Mouse (Mus musculus): ENCODE measurements around the gene Notum. TPM values are rescaled to one million over a fixed set of nuclear protein-coding genes. Genes with fewer than 3 reads are reported as not detected.

Notum gene
- polyA plus RNA-seq, 1 experiment from 2014 or later = 14.0 TPM

DNA sequence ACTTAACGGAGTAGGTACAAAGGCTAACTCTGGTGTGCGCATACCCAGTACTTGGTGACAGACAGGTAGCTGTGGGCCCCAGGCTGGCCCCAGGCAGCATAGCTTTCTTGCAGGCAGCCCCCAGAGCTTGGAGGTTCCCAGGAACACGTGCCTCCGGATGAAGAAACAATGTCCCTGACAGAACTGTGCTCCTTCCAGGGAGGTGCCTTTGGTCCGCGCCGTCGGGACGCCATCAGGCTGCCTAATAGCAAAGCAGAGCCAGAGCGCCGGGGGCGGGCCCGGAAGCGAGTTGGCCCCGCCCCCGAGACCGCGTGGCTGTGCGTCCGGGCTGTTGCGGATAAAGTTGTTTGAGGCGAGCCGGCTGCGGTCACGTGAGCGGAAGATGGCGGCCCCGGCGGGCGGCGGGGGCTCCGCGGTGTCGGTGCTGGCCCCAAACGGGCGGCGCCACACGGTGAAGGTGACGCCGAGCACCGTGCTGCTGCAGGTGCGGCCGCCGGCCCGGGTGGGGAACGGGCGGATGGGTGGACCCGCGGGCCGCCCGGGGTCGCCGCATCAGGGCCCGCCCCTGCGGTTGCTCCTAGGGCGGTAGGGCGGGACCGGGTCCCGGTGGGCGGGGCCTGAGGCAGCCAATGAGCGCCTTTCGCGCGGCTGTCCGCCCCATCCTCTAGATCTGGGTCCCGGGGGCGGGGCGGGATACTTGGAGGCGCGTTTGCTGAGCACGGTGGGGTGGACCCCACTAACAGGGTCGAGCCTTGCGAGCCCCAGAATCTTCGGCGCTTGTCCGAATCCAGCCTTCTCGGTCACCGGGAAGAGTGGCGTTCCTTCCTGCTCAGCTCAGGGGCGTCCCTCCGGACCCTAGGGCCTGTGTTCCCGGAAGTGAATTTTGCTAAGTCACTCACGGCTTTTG lies 12.0 kb upstream of the Notum start, which contains the start of gene Aspscr1:
Aspscr1 (plus strand) TSS at position 287 of the 907 bp plus-strand sequence.
- H3K36me3 ChIP-seq (ENCODE audit: control insufficient read depth, insufficient read depth, low read length) = peaks cover 2% of the 10 kb centered on the region
- peak within 1 kb of the TSS; percentile 64 for H3K9ac ChIP-seq (replicated peaks; ENCODE audit: low read depth, low read length)
- H3K9me3 ChIP-seq (ENCODE audit: control insufficient read depth, low read depth, low read length) = no peaks in the 10 kb centered on the region
- H3K4me3 ChIP-seq (ENCODE audit: low read depth, low read length) = peak within 1 kb of the TSS; percentile 73
- WGBS = under 1% methylated on average over 78 of the region's 83 CpGs
- H3K4me2 ChIP-seq (replicated peaks; ENCODE audit: low read depth, low read length) = peak within 1 kb of the TSS; percentile 90
- ATAC-seq (ENCODE audit: insufficient number of reproducible peaks, insufficient read depth, low FRiP score, low read depth) = peak; percentile 97
- no peaks in the 10 kb centered on the region for H3K27me3 ChIP-seq (ENCODE audit: control insufficient read depth, insufficient read depth, low read length)
- 0 out of 2 replicates have a peak, but pooled peaks cover 4% of the 10 kb centered on the region for H3K4me1 ChIP-seq (ENCODE audit: control insufficient read depth, insufficient read depth, low read length)
- peak within 1 kb of the TSS; percentile 76 for H3K27ac ChIP-seq (ENCODE audit: low read length)

DNA sequence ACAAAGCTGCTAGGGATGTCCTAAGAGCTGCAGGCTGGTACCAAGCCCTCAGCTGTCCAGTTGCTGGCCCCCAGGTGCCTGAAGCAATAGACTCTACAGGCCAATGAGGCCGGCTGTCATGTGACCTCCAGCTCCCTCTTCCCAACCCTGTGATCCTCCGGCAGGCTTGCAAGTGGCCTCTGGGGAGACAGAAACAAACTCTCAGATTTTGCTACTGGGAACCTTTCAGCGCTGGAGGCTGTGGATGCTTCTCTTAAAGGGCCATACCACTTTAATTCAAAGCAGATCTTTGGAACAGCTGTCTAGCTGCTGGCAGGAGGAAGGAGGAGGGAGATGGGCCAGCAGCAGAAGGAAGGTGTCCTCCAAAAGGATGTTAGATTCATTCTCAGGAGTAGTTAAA lies 5.6 kb upstream of the Notum start:
- H3K4me3 ChIP-seq (ENCODE audit: low read depth, low read length) = no peak overlapping the region
- H3K4me1 ChIP-seq (ENCODE audit: control insufficient read depth, insufficient read depth, low read length) = no peaks in the 10 kb centered on the region
- no peaks in the 10 kb centered on the region for H3K9me3 ChIP-seq (ENCODE audit: control insufficient read depth, low read depth, low read length)
- no peak for ATAC-seq (ENCODE audit: insufficient number of reproducible peaks, insufficient read depth, low FRiP score, low read depth)
- H3K36me3 ChIP-seq (ENCODE audit: control insufficient read depth, insufficient read depth, low read length) = no peaks in the 10 kb centered on the region
- peaks cover 11% of the 10 kb centered on the region; the same call in 1 of the 2 replicates for H3K27me3 ChIP-seq (ENCODE audit: control insufficient read depth, insufficient read depth, low read length)
- H3K9ac ChIP-seq (replicated peaks; ENCODE audit: low read depth, low read length) = no peak overlapping the region
- 8% methylated on average over 3 of the region's 3 CpGs for WGBS
- H3K27ac ChIP-seq (ENCODE audit: low read length) = no peak overlapping the region
- H3K4me2 ChIP-seq (replicated peaks; ENCODE audit: low read depth, low read length) = no peak overlapping the region

- no peak overlapping the region for H3K9ac ChIP-seq (replicated peaks; ENCODE audit: low read depth, low read length)
- H3K4me2 ChIP-seq (replicated peaks; ENCODE audit: low read depth, low read length) = no peak overlapping the region
- no peaks in the 10 kb centered on the region for H3K9me3 ChIP-seq (ENCODE audit: control insufficient read depth, low read depth, low read length)
- H3K4me1 ChIP-seq (ENCODE audit: control insufficient read depth, insufficient read depth, low read length) = 0 out of 2 replicates have a peak, but pooled peaks cover 1% of the 10 kb centered on the region
- peaks cover 22% of the 10 kb centered on the region for H3K27me3 ChIP-seq (ENCODE audit: control insufficient read depth, insufficient read depth, low read length)
- no peak overlapping the region for H3K27ac ChIP-seq (ENCODE audit: low read length)
- no peaks in the 10 kb centered on the region for H3K36me3 ChIP-seq (ENCODE audit: control insufficient read depth, insufficient read depth, low read length)
- H3K4me3 ChIP-seq (ENCODE audit: low read depth, low read length) = no peak overlapping the region
- ATAC-seq (ENCODE audit: insufficient number of reproducible peaks, insufficient read depth, low FRiP score, low read depth) = peak; percentile 44; the same call in 1 of the 2 replicates
- 63% methylated on average over 3 of the region's 3 CpGs for WGBS
Observed at GRCm38 (mm10) chr11:120665406-120665805, 4.4 kb upstream of the Notum start.

DNA sequence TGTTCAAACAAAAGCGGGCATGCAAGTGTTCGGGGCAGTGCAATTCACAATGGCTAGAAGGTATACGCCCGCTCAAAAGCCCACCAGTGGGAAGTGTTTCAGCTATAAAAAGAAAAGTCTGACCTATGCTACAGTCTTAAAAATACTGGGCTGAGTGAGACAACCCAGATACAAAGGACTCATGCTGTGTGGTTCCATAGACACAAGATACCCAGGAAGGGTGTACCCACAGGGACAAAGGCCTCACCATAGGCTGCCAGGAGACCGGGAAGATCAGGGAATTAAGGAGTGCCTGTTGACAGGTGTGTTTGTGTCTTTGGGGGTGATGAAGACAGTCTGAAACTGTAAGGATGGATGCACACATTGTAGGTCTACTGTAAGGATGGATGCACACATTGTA lies 2.7 kb upstream of the Notum start:
- WGBS = 82% methylated on average over 5 of the region's 5 CpGs
- Histone ChIP-seq H3K4me3 (ENCODE audit: low read depth, low read length) (no peak overlapping the region), H3K27me3 (ENCODE audit: control insufficient read depth, insufficient read depth, low read length) (peaks cover 38% of the 10 kb centered on the region)

DNA sequence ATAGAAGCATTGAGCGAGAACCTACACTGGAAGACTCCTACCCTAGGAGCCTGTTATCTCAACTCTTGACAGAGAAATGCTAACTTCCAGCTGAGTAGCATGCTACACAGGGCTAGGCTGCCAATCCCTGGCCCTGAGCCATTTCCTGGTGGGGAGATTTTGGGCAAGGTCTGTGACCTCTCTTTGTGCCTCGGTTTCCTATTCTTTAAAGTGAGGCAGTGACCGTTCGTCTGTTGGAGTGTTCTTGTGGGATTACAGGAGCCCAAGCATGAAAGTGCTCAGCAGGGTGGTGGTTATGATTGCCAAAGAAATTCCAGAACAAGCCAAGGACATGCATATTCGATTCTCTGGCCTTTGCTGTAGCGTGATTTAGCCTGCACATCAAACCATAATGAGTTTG lies 1.8 kb upstream of the Notum start:
- Histone ChIP-seq H3K4me3 (ENCODE audit: low read depth, low read length) (no peak overlapping the region), H3K4me2 (replicated peaks; ENCODE audit: low read depth, low read length) (no peak overlapping the region), H3K27ac (ENCODE audit: low read length) (no peak overlapping the region), H3K9ac (replicated peaks; ENCODE audit: low read depth, low read length) (no peak overlapping the region), H3K27me3 (ENCODE audit: control insufficient read depth, insufficient read depth, low read length) (peaks cover 44% of the 10 kb centered on the region), H3K9me3 (ENCODE audit: control insufficient read depth, low read depth, low read length) (no peaks in the 10 kb centered on the region), H3K4me1 (ENCODE audit: control insufficient read depth, insufficient read depth, low read length) (0 out of 2 replicates have a peak, but pooled peaks cover 6% of the 10 kb centered on the region), H3K36me3 (ENCODE audit: control insufficient read depth, insufficient read depth, low read length) (no peaks in the 10 kb centered on the region)
- no peak for ATAC-seq (ENCODE audit: insufficient number of reproducible peaks, insufficient read depth, low FRiP score, low read depth)
- 72% methylated on average over 6 of the region's 6 CpGs for WGBS

More for the DNA sequence above, 2.7 kb upstream of the Notum start:
- Histone ChIP-seq H3K4me2 (replicated peaks; ENCODE audit: low read depth, low read length) (no peak overlapping the region), H3K36me3 (ENCODE audit: control insufficient read depth, insufficient read depth, low read length) (no peaks in the 10 kb centered on the region), H3K4me1 (ENCODE audit: control insufficient read depth, insufficient read depth, low read length) (0 out of 2 replicates have a peak, but pooled peaks cover 6% of the 10 kb centered on the region), H3K27ac (ENCODE audit: low read length) (no peak overlapping the region), H3K9ac (replicated peaks; ENCODE audit: low read depth, low read length) (no peak overlapping the region), H3K9me3 (ENCODE audit: control insufficient read depth, low read depth, low read length) (no peaks in the 10 kb centered on the region)
- ATAC-seq (ENCODE audit: insufficient number of reproducible peaks, insufficient read depth, low FRiP score, low read depth) = no peak

DNA sequence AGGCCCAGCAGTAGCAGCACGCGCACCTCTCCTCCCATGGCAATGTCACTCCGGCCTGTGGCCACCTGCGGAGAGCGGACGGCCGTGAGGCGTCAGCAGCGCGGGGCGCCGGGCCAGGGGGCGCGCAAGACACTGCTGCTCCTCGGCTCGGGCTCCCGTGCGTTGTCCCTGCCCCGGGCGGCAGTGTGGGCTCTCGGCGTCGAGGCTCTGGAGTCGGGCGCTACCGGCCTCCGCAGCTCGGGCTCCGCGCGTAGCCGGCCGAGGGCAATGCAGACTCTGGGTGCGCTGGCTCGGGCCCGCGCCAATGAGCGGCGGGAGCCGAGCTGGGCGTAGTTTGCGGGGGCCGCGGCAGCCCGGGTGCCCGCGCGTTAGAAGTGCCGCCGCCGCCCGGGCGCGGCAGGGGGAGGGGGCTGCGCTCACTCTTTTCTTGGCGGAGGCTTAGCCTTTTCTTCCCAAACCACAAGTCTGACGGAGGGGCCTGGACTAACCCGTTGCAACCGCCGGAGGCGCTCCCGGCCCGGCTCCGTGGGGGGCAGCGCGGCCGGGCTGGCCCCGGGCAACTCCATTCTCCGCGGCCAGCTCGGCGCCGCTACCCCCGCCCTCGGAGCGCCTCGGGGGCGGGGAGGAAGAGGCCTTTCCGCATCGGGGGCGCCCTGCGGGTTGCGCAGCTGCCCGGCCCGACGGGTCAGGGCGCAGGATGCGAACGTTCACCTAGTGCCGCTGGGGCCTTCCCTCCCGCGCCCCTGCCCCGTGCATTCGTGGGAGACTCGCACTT lies 487 bp downstream of the Notum start:
- Histone ChIP-seq H3K4me2 (replicated peaks; ENCODE audit: low read depth, low read length) (peak overlapping the region; percentile 51), H3K27me3 (ENCODE audit: control insufficient read depth, insufficient read depth, low read length) (peaks cover 44% of the 10 kb centered on the region), H3K27ac (ENCODE audit: low read length) (no peak overlapping the region), H3K36me3 (ENCODE audit: control insufficient read depth, insufficient read depth, low read length) (no peaks in the 10 kb centered on the region), H3K4me1 (ENCODE audit: control insufficient read depth, insufficient read depth, low read length) (0 out of 2 replicates have a peak, but pooled peaks cover 6% of the 10 kb centered on the region), H3K4me3 (ENCODE audit: low read depth, low read length) (peak overlapping the region; percentile 41), H3K9ac (replicated peaks; ENCODE audit: low read depth, low read length) (peak overlapping the region; percentile 33; the same call in 1 of the 2 replicates), H3K9me3 (ENCODE audit: control insufficient read depth, low read depth, low read length) (no peaks in the 10 kb centered on the region)
- under 1% methylated on average over 82 of the region's 95 CpGs for WGBS
- peak; percentile 53 for ATAC-seq (ENCODE audit: insufficient number of reproducible peaks, insufficient read depth, low FRiP score, low read depth)

DNA sequence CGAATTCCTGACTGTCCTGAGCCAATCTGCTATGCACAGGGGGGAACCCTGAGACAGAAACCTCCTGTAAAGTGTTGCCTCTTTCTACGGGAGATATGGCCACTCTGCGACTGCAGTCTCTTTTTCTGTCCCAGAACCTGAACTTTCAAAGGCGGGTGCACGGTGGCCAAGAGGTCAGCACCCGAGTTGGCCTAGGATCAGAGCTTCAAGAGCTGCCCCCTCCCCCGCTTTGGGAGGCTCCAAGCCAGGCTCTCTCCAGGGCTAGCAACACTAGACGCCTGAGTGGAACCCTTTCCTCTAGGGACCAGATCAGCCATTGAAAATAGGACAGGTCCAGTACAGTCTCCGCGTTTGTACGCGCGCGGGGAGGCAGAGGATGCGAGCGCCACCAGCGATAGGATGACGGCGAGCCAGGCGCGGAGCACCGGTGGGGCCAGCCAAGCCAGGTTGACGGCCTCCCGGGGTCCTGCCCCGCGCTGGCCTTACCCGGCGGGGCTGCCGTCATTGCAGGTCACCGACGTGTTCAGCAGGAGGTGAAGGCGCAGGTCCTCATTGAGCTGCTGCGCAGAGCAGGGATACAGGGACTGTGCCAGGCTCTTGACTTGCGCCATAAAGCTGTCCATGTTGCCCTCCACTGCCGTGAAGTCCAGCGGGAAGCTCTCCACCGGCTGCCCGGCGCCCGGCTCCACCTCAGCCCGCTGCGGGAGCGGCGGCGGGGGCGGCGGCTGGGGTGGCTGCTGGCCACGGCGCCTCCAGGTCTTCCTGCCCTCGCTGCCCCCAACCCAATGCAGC lies 1.3 kb downstream of the Notum start:
- H3K4me2 ChIP-seq (replicated peaks; ENCODE audit: low read depth, low read length) = peak overlapping the region; percentile 51
- no peaks in the 10 kb centered on the region for H3K36me3 ChIP-seq (ENCODE audit: control insufficient read depth, insufficient read depth, low read length)
- H3K4me3 ChIP-seq (ENCODE audit: low read depth, low read length) = peak overlapping the region; percentile 41
- H3K9me3 ChIP-seq (ENCODE audit: control insufficient read depth, low read depth, low read length) = no peaks in the 10 kb centered on the region
- 0 out of 2 replicates have a peak overlapping the region, but pooled peaks have one; percentile 33 for H3K9ac ChIP-seq (replicated peaks; ENCODE audit: low read depth, low read length)
- peaks cover 44% of the 10 kb centered on the region for H3K27me3 ChIP-seq (ENCODE audit: control insufficient read depth, insufficient read depth, low read length)
- H3K27ac ChIP-seq (ENCODE audit: low read length) = no peak overlapping the region
- no peak for ATAC-seq (ENCODE audit: insufficient number of reproducible peaks, insufficient read depth, low FRiP score, low read depth)
- 0 out of 2 replicates have a peak, but pooled peaks cover 6% of the 10 kb centered on the region for H3K4me1 ChIP-seq (ENCODE audit: control insufficient read depth, insufficient read depth, low read length)
- 4% methylated on average over 50 of the region's 50 CpGs for WGBS
